Mouse (Mus musculus): ENCODE data around the gene Apba3.

Gene Apba3

GRCm38 (mm10) chr10:81306173-81306668 is 39.5 kb downstream of the Apba3 start:
- in situ Hi-C loops (cut with MboI, MseI), result no loop called here

- in situ Hi-C loops (cut with MboI, MseI), result no loop called here
Measured at GRCm38 (mm10) chr10:81306837-81307682, 40.3 kb downstream of the Apba3 start.

- in situ Hi-C loops (cut with MboI, MseI), result no loop called here
Measured at GRCm38 (mm10) chr10:81309571-81309970, 42.8 kb downstream of the Apba3 start.

DNA sequence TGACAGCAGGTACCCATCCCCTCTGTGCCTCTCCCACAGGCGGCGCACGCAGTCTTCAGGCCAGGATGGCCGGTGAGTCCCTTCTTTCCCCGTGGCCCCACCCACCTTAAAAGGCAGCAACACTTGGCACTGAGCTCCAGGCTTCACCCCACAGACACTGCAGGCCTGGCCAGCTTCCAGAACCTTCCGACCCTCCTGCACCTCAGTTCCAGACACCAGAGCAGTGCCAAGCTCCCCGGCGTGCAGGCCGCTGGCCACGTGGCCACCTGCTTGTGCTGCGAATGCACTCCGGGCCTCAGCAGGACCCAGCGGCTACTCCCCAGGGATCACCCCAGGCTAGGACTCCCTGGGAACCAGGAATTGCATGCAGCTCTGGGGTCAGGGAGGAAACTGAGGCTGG is 46.8 kb downstream of the Apba3 start:
- in situ Hi-C loops (cut with MboI, MseI), result no loop called here

DNA sequence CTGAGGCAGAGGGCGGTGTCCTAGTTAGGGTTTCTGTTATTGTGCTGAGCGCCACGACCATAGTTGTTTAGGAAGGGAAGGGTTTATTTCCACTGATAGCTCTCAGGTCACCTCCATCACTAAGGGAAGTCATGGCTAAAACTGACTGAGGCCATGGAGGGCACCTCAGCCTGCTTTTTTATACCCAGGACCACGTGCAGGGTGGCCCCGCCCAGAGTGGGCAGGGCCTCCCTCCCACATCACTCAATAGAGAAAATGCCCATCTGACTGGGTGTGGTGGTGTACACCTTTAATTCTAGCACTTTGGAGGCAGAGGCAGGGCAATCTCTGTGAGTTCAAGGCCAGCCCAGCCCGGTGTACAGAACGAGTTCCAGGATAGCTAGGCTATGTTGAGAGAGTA is 47.4 kb downstream of the Apba3 start:
- in situ Hi-C loops (cut with MboI, MseI), result no loop called here

GRCm38 (mm10) chr10:81315587-81315986 is 48.8 kb downstream of the Apba3 start:
- in situ Hi-C loops (cut with MboI, MseI), result no loop called here

- in situ Hi-C loops (cut with MboI, MseI), result no loop called here
Measured at GRCm38 (mm10) chr10:81316338-81317060, 49.7 kb downstream of the Apba3 start.

GRCm38 (mm10) chr10:81317273-81317672 is 50.5 kb downstream of the Apba3 start:
- in situ Hi-C loops (cut with MboI, MseI), result no loop called here

DNA sequence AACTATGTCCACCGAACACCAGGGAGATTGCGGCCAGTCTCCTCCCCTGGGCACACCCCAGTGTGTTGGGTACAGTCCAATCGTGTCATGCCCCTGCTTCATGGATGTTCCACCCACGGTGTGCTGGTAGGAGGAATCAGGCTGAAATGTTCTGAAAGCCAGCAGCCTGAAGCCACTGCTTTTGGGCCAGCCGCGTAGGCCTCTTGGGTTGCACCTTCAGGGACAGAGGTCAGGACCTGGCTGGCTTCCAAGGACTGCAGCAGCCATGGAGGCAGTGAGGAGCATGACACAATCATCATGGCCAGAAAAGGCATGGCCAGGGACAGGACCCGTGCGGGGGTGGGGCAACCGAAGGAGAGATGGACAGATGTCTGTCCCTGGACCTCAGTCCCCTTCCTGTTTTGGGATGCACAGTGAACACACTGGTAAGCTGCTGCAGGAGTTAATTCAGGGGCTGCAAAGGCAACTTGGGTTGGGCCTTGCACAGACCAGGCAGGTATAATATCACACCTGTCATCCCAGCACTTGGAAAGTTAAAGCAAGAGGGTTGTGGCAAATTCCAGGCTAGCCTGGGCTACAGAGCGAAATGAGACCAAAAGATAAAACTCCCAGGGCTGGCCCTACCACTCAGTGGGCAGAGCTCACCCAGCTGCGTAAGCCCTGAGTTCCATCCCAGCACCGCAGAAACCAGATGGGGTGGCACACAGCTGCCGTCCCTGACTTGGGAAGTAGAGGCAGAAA is 52.0 kb downstream of the Apba3 start:
- in situ Hi-C loops (cut with MboI, MseI), result no loop called here

DNA sequence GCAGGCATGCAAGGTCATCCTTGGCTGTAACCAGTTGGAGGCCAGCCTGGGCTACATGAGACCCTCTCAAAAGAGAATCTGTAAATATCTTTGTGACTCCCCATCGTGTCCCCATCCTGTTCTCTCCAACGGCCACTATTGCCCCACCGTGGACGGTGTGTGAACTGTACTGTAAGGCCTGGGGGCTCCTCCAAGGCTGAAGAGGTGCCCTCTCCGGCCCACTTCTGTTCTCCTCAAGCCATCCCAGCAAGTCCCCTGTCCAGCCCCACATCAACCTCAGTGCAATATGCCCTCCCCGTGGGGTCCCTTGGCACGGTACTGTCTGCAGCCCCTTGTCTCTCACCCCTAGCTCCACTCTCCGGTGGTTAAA is 52.6 kb downstream of the Apba3 start:
- in situ Hi-C loops (cut with MboI, MseI), result no loop called here

- in situ Hi-C loops (cut with MboI, MseI), result loop anchor here (5.0 kb wide), 1 partner anchor 33 kb away; no protein-coding TSS in a partner anchor
Measured at GRCm38 (mm10) chr10:81319741-81320549, 53.2 kb downstream of the Apba3 start.

GRCm38 (mm10) chr10:81320550-81321347 is 54.0 kb downstream of the Apba3 start, which contains the start of gene Cactin:
TSS of gene Cactin (plus strand) at chr10:81321103.
- in situ Hi-C loops (cut with MboI, MseI), result loop anchor here (5.0 kb wide), 1 partner anchor 33 kb away; no protein-coding TSS in a partner anchor

GRCm38 (mm10) chr10:81321436-81321835 is 54.7 kb downstream of the Apba3 start:
- in situ Hi-C loops (cut with MboI, MseI), result loop anchor here (5.0 kb wide), 1 partner anchor 34 kb away; no protein-coding TSS in a partner anchor

- in situ Hi-C loops (cut with MboI, MseI), result loop anchor here (5.0 kb wide), 1 partner anchor 35 kb away; no protein-coding TSS in a partner anchor
Measured at GRCm38 (mm10) chr10:81322444-81322843, 55.7 kb downstream of the Apba3 start.

Data from T-helper 2 cell (primary cell).